Mouse (Mus musculus): Measurements from ENCODE around the gene Kidins220. TPM values are rescaled to one million over a fixed set of nuclear protein-coding genes. Genes with fewer than 3 reads are reported as not detected.

The Kidins220 gene
- polyA plus RNA-seq, 2 experiments from 2014 or later: 14.1 to 19.3 TPM

Other genes starting within 250 kb of the Kidins220 start
- under 1 TPM; 0.15 to 0.34 TPM for gene Mboat2, start 144.0 kb upstream of the Kidins220 start, polyA plus RNA-seq (2017; shearing (Covaris generic))
- 100 to 1,000 TPM; 249 to 258 TPM for gene Id2, start 122.2 kb downstream of the Kidins220 start, polyA plus RNA-seq (2017; shearing (Covaris generic))